Comparison of ENCODE assay signal across 9 mouse cellular contexts in the genomic region with DNA sequence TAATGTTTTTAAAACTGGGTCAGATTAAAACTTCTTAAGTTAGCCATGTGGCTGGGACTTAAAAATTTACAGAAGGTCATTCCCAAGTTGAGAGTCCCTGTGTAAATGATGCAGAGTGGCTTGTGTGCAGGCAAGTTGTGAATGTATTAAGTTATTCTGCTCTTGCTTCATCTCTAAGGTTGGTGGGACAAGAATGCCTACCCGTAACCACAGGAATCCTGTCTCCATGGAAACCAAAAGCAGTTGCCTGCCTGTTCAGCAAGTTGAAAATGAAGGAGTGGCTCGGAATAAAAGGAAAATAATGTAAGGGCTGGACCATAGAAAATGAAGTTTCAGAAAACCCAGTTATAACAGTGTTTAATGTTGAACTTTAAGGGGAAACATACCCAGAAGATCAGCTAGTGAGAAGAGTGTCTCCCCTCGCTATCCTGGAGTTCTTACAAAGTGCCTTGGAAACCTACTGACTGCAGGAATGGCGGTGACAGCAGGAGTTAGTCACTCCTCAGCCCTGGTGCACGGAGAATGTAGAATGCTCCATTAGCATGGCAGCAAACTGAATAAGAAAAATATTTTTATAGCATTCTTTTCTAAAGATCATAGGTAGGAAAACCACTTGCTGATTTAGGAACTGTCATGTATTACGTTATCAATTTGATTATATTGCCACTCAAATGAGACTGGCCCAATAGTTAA. TPM values are rescaled to one million over a fixed set of nuclear protein-coding genes. Genes with fewer than 3 reads are reported as not detected.
DNase-seq lines count a peak whose midpoint lies in the region; ATAC-seq lines count a peak whose summit lies in the region.
"Had no signal": no experiment of that assay in that cellular context is flagged by ENCODE, and none has a peak within 500 bp of the region (broad histone marks: within the 10 kb centered on the region; RNA-seq: fewer than 3 reads in every experiment).

No protein-coding gene starts in this region.

- intact Hi-C loops in left cerebral cortex, postnatal 4 days (cut with DNase I): no loop called here

- 0 out of 2 replicates have a peak, but pooled peaks cover 2% of the 10 kb centered on the region for H3K4me1 ChIP-seq in heart, embryonic 15.5 days (replicated peaks)
- H3K4me1 ChIP-seq in heart, embryonic 12.5 days (replicated peaks): peaks cover 11% of the 10 kb centered on the region
- 0 out of 2 replicates have a peak, but pooled peaks cover 13% of the 10 kb centered on the region for H3K4me1 ChIP-seq in midbrain, embryonic 14.5 days (ENCODE audit: control insufficient read depth, insufficient read depth, low read length)

- H3K36me3 ChIP-seq in heart, embryonic 15.5 days: peaks cover 36% of the 10 kb centered on the region
- peaks cover 26% of the 10 kb centered on the region for H3K36me3 ChIP-seq in heart, embryonic 12.5 days
- peaks cover 14% of the 10 kb centered on the region; the same call in 1 of the 2 replicates for H3K36me3 ChIP-seq in midbrain, embryonic 14.5 days (ENCODE audit: control insufficient read depth, insufficient read depth, low read length)

- no peak overlapping the region for H3K4me3 ChIP-seq in heart, embryonic 15.5 days
- no peak overlapping the region for H3K4me3 ChIP-seq in heart, embryonic 12.5 days
- H3K4me3 ChIP-seq in midbrain, embryonic 14.5 days (replicated peaks; ENCODE audit: low read depth, low read length): no peak overlapping the region

- H3K9me3 ChIP-seq in heart, embryonic 15.5 days (replicated peaks): no peaks in the 10 kb centered on the region
- H3K9me3 ChIP-seq in heart, embryonic 12.5 days (replicated peaks): no peaks in the 10 kb centered on the region
- H3K9me3 ChIP-seq in midbrain, embryonic 14.5 days (ENCODE audit: control insufficient read depth, low read length): no peaks in the 10 kb centered on the region

- no peak overlapping the region for H3K4me2 ChIP-seq in heart, embryonic 15.5 days
- no peak overlapping the region for H3K4me2 ChIP-seq in heart, embryonic 12.5 days
- H3K4me2 ChIP-seq in midbrain, embryonic 14.5 days (ENCODE audit: low read length): 0 out of 2 replicates have a peak overlapping the region, but pooled peaks have one; percentile 13

- WGBS in heart, embryonic 15.5 days: 45% methylated on average over 6 of the region's 6 CpGs
- 41% methylated on average over 6 of the region's 6 CpGs for WGBS in heart, embryonic 12.5 days
- WGBS in midbrain, embryonic 14.5 days: 16% methylated on average over 6 of the region's 6 CpGs

- DNase-seq in embryo, embryonic 9.5 days (ENCODE audit: extremely low spot score): peak; percentile 40
- DNase-seq in kidney, adult 9 months: peak; percentile 45
- peak; percentile 77 for DNase-seq in midbrain, embryonic 14.5 days
- no peak for DNase-seq in adrenal gland, adult 2 months
- DNase-seq in urinary bladder, postnatal 10 days (ENCODE audit: low spot score): no peak
- no peak for DNase-seq in left cerebral cortex, postnatal 4 days
- DNase-seq: cerebellum, adult 18-20 months had no signal

- ATAC-seq in heart, embryonic 15.5 days (replicated peaks; ENCODE audit: insufficient number of reproducible peaks, insufficient read depth, low FRiP score, low read depth): no peak
- no peak for ATAC-seq in heart, embryonic 12.5 days (ENCODE audit: insufficient number of reproducible peaks, low FRiP score)
- ATAC-seq in midbrain, embryonic 14.5 days (ENCODE audit: low FRiP score, low TSS enrichment): no peak

- peak overlapping the region; percentile 31; the same call in 1 of the 2 replicates for H3K27ac ChIP-seq in heart, embryonic 15.5 days
- no peak overlapping the region; the same call in 1 of the 2 replicates for H3K27ac ChIP-seq in heart, embryonic 12.5 days (ENCODE audit: poor library complexity, severe bottlenecking)
- H3K27ac ChIP-seq in midbrain, embryonic 14.5 days (replicated peaks; ENCODE audit: low read depth, low read length): no peak overlapping the region; the same call in 1 of the 2 replicates

- H3K9ac ChIP-seq in heart, embryonic 15.5 days: no peak overlapping the region
- no peak overlapping the region for H3K9ac ChIP-seq in heart, embryonic 12.5 days
- H3K9ac ChIP-seq in midbrain, embryonic 14.5 days (replicated peaks; ENCODE audit: low read length): no peak overlapping the region

- H3K27me3 ChIP-seq in heart, embryonic 15.5 days: no peaks in the 10 kb centered on the region
- H3K27me3 ChIP-seq in heart, embryonic 12.5 days (replicated peaks): no peaks in the 10 kb centered on the region
- no peaks in the 10 kb centered on the region for H3K27me3 ChIP-seq in midbrain, embryonic 14.5 days (ENCODE audit: control insufficient read depth, insufficient read depth, low read length)

RNA-seq across cellular contexts. Expression of gene Anxa2, which starts 21.4 kb away (rescaled TPM):
- 544 and 629 TPM in 2 replicates for polyA plus RNA-seq in heart, embryonic 15.5 days (2015; fragmentation: Nextera tagmentation; extraction: Ambion mirVana)
- polyA plus RNA-seq in heart, embryonic 12.5 days (2016; fragmentation: Nextera tagmentation; extraction: Ambion mirVana): 378 and 387 TPM in 2 replicates
- polyA plus RNA-seq in midbrain, embryonic 14.5 days (2014; fragmentation: Nextera tagmentation; extraction: Ambion mirVana): 48.8 and 105 TPM in 2 replicates
- 100 to 1,000 TPM; 349 to 528 TPM for total RNA-seq in adrenal gland, adult 2 months (2021)
- 194 and 230 TPM in 2 replicates for polyA plus RNA-seq in adrenal gland, adult 2 months (2012; rRNA removed)
- total RNA-seq in left cerebral cortex, postnatal 4 days (2021): 10 to 100 TPM; 23.2 to 24.1 TPM

RNA-seq across cellular contexts. Expression of gene Ice2, which starts 34.3 kb away (rescaled TPM):
- polyA plus RNA-seq in heart, embryonic 15.5 days (2015; fragmentation: Nextera tagmentation; extraction: Ambion mirVana): 11.0 and 11.5 TPM in 2 replicates
- polyA plus RNA-seq in heart, embryonic 12.5 days (2016; fragmentation: Nextera tagmentation; extraction: Ambion mirVana): 14.0 and 17.4 TPM in 2 replicates
- 10.4 and 12.8 TPM in 2 replicates for polyA plus RNA-seq in midbrain, embryonic 14.5 days (2014; fragmentation: Nextera tagmentation; extraction: Ambion mirVana)
- total RNA-seq in adrenal gland, adult 2 months (2021): 10 to 100 TPM; 13.1 to 13.7 TPM
- 1.5 and 1.7 TPM in 2 replicates for polyA plus RNA-seq in adrenal gland, adult 2 months (2012; rRNA removed)
- 10 to 100 TPM; 11.7 to 14.2 TPM for total RNA-seq in left cerebral cortex, postnatal 4 days (2021)

Comparison
In these comparisons a context has a peak if more than half of its experiments do, and no peak if none do; other contexts are left out.
1. DNase-seq: peak in embryo, embryonic 9.5 days (single experiment), kidney, adult 9 months (single experiment) and midbrain, embryonic 14.5 days (single experiment); none in adrenal gland, adult 2 months (single experiment), urinary bladder, postnatal 10 days (single experiment) and left cerebral cortex, postnatal 4 days (single experiment).